Mouse (Mus musculus) erythroblast, embryonic 14.5 days (primary cell): ENCODE data around the gene Ric8b.

Experiments used
- GATA1 ChIP-seq: IDR thresholded peaks from 2 replicates; pipeline ENCODE4 v1.6.1; 2012; ENCODE audit warnings: low read length, inconsistent platforms, mixed read lengths
- TAL1 ChIP-seq: IDR thresholded peaks from 3 replicates; pipeline ENCODE4 v1.6.1; 2012; ENCODE audit warnings: low read length, inconsistent platforms, mixed read lengths

- TF ChIP-seq GATA1 (no peak), TAL1 (no peak)
Measured at GRCm38 (mm10) chr10:84909021-84909801, 8.2 kb upstream of the Ric8b start.
